Mouse (Mus musculus) heart, adult 2 months (tissue): ENCODE measurements around the gene Tgm5. TPM values are rescaled to one million over a fixed set of nuclear protein-coding genes. Genes with fewer than 3 reads are reported as not detected.

Source experiments
- DNase-seq, 2 experiments: peaks; one replicate each; pipeline ENCODE4 v3.0.0; 2021
- H3K27ac ChIP-seq: fragments of 200-600 bp; 2 replicates; pipeline ENCODE4 v1.8.1; 2022
- H3K27me3 ChIP-seq: fragments of 200-500 bp; 2 replicates; pipeline ENCODE4 v1.6.1; 2012; ENCODE audit warnings: mild to moderate bottlenecking, low read length, inconsistent platforms, mixed read lengths; ENCODE audit not compliant: control insufficient read depth, insufficient read depth
- H3K36me3 ChIP-seq: fragments of 200-500 bp; 2 replicates; pipeline ENCODE4 v1.6.1; 2012; ENCODE audit warnings: low read length, inconsistent platforms; ENCODE audit not compliant: control insufficient read depth, insufficient read depth
- H3K4me1 ChIP-seq: fragments of 200-500 bp; 2 replicates; pipeline ENCODE4 v1.6.1; 2011; ENCODE audit warnings: low read length; ENCODE audit not compliant: control insufficient read depth, insufficient read depth
- H3K4me3 ChIP-seq: fragments of 200-600 bp; 2 replicates; pipeline ENCODE4 v1.8.1; 2022
- H3K79me2 ChIP-seq: fragments of 200-500 bp; replicated peaks from 2 replicates; pipeline ENCODE4 v1.6.1; 2012; ENCODE audit warnings: mild to moderate bottlenecking, inconsistent platforms, low read length, moderate library complexity, mixed read lengths; ENCODE audit not compliant: control insufficient read depth, insufficient read depth
- H3K9ac ChIP-seq: fragments of 200-500 bp; 2 replicates; pipeline ENCODE4 v1.6.1; 2012; ENCODE audit warnings: low read depth, mild to moderate bottlenecking, control low read depth, inconsistent platforms, low read length, mixed read lengths
- CTCF ChIP-seq: fragments of 200-600 bp; IDR thresholded peaks from 2 replicates; pipeline ENCODE4 v1.8.1; 2022; ENCODE audit warnings: antibody characterized with exemption, mild to moderate bottlenecking, moderate library complexity
- EP300 ChIP-seq: fragments of 200-500 bp; IDR thresholded peaks from 2 replicates; pipeline ENCODE4 v1.6.1; 2011; ENCODE audit warnings: low read depth, low read length, control low read depth; ENCODE audit not compliant: insufficient read depth
- POLR2A ChIP-seq: fragments of 200-500 bp; IDR thresholded peaks from 2 replicates; pipeline ENCODE4 v1.6.1; 2011; ENCODE audit warnings: mild to moderate bottlenecking, low read depth, low read length, control low read depth; ENCODE audit not compliant: insufficient read depth
- WGBS: fragments of 180-500 bp; shearing (Covaris S2); methylation state at CpG from one replicate; pipeline ENCODE4 v1.1.7; 2018; 5-methylcytosine and 5-hydroxymethylcytosine counted together
- intact Hi-C: fragments of 180-260 bp; cut with DNase I; formaldehyde crosslinking; loops from one replicate; pipeline ENCODE4 v1.15.1; 2025
- polyA plus RNA-seq: library from polyadenylated mRNA; depleted of rRNA; stranded (reverse); fragments of >200 nt; gene quantifications from 2 replicates; pipeline ENCODE4 v1.2.3, GENCODE M21; 2012
- total RNA-seq, 2 experiments: library from RNA; stranded (reverse); gene quantifications; 2 replicates each; pipeline ENCODE4 v1.2.3; 2021

Tgm5 gene
- total and polyA plus RNA-seq, 3 experiments = 0.04 TPM; not detected in 2

- no peaks in the 10 kb centered on the region for H3K27me3 ChIP-seq
- no peaks in the 10 kb centered on the region for H3K4me1 ChIP-seq
- no peak for DNase-seq
- no peaks in the 10 kb centered on the region for H3K79me2 ChIP-seq
- H3K36me3 ChIP-seq = no peaks in the 10 kb centered on the region
- WGBS = 42% methylated on average over 5 of the region's 5 CpGs
- H3K27ac ChIP-seq = no peak within 1 kb of the TSS
- no peak within 1 kb of the TSS for H3K4me3 ChIP-seq
- H3K9ac ChIP-seq = no peak within 1 kb of the TSS
- intact Hi-C loops = no loop called here
- TF ChIP-seq CTCF = no peak
- TF ChIP-seq EP300 = no peak
- TF ChIP-seq POLR2A = no peak
These were observed 48.8 kb downstream of the Tgm5 start, which contains the start of gene Epb42 for GRCm38 (mm10) chr2:121036733-121037341. Epb42 (minus strand) TSS chr2:121037072.

- Histone ChIP-seq H3K27me3 (no peaks in the 10 kb centered on the region; the same call in 1 of the 2 replicates), H3K36me3 (no peaks in the 10 kb centered on the region), H3K79me2 (no peaks in the 10 kb centered on the region), H3K9ac (no peak overlapping the region), H3K27ac (no peak overlapping the region), H3K4me1 (no peaks in the 10 kb centered on the region), H3K4me3 (no peak overlapping the region)
- DNase-seq = no peak
- no peak for TF ChIP-seq EP300
- TF ChIP-seq CTCF = no peak
- TF ChIP-seq POLR2A = no peak
- intact Hi-C loops = no loop called here
- 63% methylated on average over 5 of the region's 5 CpGs for WGBS
These were observed 62.7 kb downstream of the Tgm5 start for GRCm38 (mm10) chr2:121022918-121023317.

GRCm38 (mm10) chr2:121017151-121017550 is 68.5 kb downstream of the Tgm5 start:
- intact Hi-C loops = no loop called here
- no peak overlapping the region for H3K4me3 ChIP-seq
- 72% methylated on average over 1 of the region's 1 CpGs for WGBS
- no peaks in the 10 kb centered on the region for H3K27me3 ChIP-seq
- H3K9ac ChIP-seq = no peak overlapping the region
- DNase-seq = peak in 1 of 2 experiments; percentile 33
- no peaks in the 10 kb centered on the region for H3K79me2 ChIP-seq
- H3K36me3 ChIP-seq = peaks cover 6% of the 10 kb centered on the region
- no peak for TF ChIP-seq POLR2A
- no peak for TF ChIP-seq CTCF
- no peak for TF ChIP-seq EP300
- H3K4me1 ChIP-seq = no peaks in the 10 kb centered on the region
- no peak overlapping the region for H3K27ac ChIP-seq

GRCm38 (mm10) chr2:121016226-121016625 is 69.4 kb downstream of the Tgm5 start:
- DNase-seq = no peak
- Histone ChIP-seq H3K4me3 (no peak overlapping the region), H3K4me1 (no peaks in the 10 kb centered on the region), H3K27ac (no peak overlapping the region), H3K79me2 (no peaks in the 10 kb centered on the region), H3K9ac (no peak overlapping the region), H3K36me3 (peaks cover 6% of the 10 kb centered on the region), H3K27me3 (no peaks in the 10 kb centered on the region)
- WGBS = 81% methylated on average over 9 of the region's 9 CpGs
- TF ChIP-seq EP300 (no peak), POLR2A (no peak), CTCF (no peak)
- intact Hi-C loops = no loop called here

- peaks cover 6% of the 10 kb centered on the region for H3K36me3 ChIP-seq
These were observed 70.1 kb downstream of the Tgm5 start for GRCm38 (mm10) chr2:121015507-121015906.

GRCm38 (mm10) chr2:121012676-121013075 is 73.0 kb downstream of the Tgm5 start:
- H3K27me3 ChIP-seq = no peaks in the 10 kb centered on the region
- H3K36me3 ChIP-seq = peaks cover 6% of the 10 kb centered on the region
- H3K27ac ChIP-seq = no peak overlapping the region
- 88% methylated on average over 9 of the region's 9 CpGs for WGBS
- TF ChIP-seq EP300 = no peak
- no peak for TF ChIP-seq POLR2A
- no peak for TF ChIP-seq CTCF
- no peak overlapping the region for H3K4me3 ChIP-seq
- DNase-seq = no peak
- intact Hi-C loops = no loop called here
- no peaks in the 10 kb centered on the region for H3K4me1 ChIP-seq
- H3K79me2 ChIP-seq = no peaks in the 10 kb centered on the region
- H3K9ac ChIP-seq = no peak overlapping the region

More at GRCm38 (mm10) chr2:121015507-121015906, 70.1 kb downstream of the Tgm5 start:
- Histone ChIP-seq H3K4me1 (no peaks in the 10 kb centered on the region), H3K27ac (no peak overlapping the region), H3K27me3 (no peaks in the 10 kb centered on the region), H3K79me2 (no peaks in the 10 kb centered on the region), H3K4me3 (no peak overlapping the region), H3K9ac (no peak overlapping the region)
- 83% methylated on average over 2 of the region's 2 CpGs for WGBS
- DNase-seq = no peak
- TF ChIP-seq POLR2A (no peak), CTCF (no peak)
- intact Hi-C loops = no loop called here
